Mouse (Mus musculus) midbrain, postnatal 0 days (tissue): ENCODE measurements around the gene Btbd16. TPM values are rescaled to one million over a fixed set of nuclear protein-coding genes. Genes with fewer than 3 reads are reported as not detected.

Source experiments
- ATAC-seq: fragments of 200-750 bp; cut with Nextera tagmentation; 2 replicates; pipeline ENCODE4 v1.8.0; 2017; ENCODE audit warnings: moderate number of reproducible peaks, mild to moderate bottlenecking, moderate TSS enrichment, moderate library complexity; ENCODE audit not compliant: low FRiP score
- DNase-seq: peaks from one replicate; pipeline ENCODE4 v3.0.0-alpha.2; 2015; ENCODE audit warnings: low spot score
- H3K27ac ChIP-seq: fragments of 300-500 bp; sonication (generic); 2 replicates; pipeline ENCODE4 v1.5.1; 2014; ENCODE audit warnings: low read depth, mild to moderate bottlenecking, low read length, mixed read lengths
- H3K27me3 ChIP-seq: fragments of 300-500 bp; sonication (generic); 2 replicates; pipeline ENCODE4 v1.6.1; 2014; ENCODE audit warnings: low read length, control low read depth, mixed read lengths; ENCODE audit not compliant: insufficient read depth
- H3K36me3 ChIP-seq: fragments of 300-500 bp; sonication (generic); 2 replicates; pipeline ENCODE4 v1.6.1; 2014; ENCODE audit warnings: low read length, control low read depth, mixed read lengths; ENCODE audit not compliant: insufficient read depth
- H3K4me1 ChIP-seq: fragments of 300-500 bp; sonication (generic); 2 replicates; pipeline ENCODE4 v1.6.1; 2014; ENCODE audit warnings: mild to moderate bottlenecking, control low read depth, antibody characterized with exemption, low read length, mixed read lengths; ENCODE audit not compliant: insufficient read depth
- H3K4me2 ChIP-seq: fragments of 300-500 bp; sonication (generic); 2 replicates; pipeline ENCODE4 v1.6.1; 2014; ENCODE audit warnings: low read depth, mild to moderate bottlenecking, low read length, mixed read lengths; ENCODE audit not compliant: poor library complexity, severe bottlenecking
- H3K4me3 ChIP-seq: fragments of 300-500 bp; sonication (generic); 2 replicates; pipeline ENCODE4 v1.5.1; 2014; ENCODE audit warnings: low read depth, mild to moderate bottlenecking, low read length, moderate library complexity
- H3K9ac ChIP-seq: fragments of 300-500 bp; sonication (generic); replicated peaks from 2 replicates; pipeline ENCODE4 v1.6.1; 2014; ENCODE audit warnings: mild to moderate bottlenecking, low read length, moderate library complexity, mixed read lengths; ENCODE audit not compliant: poor library complexity, severe bottlenecking
- H3K9me3 ChIP-seq: fragments of 300-500 bp; sonication (generic); 2 replicates; pipeline ENCODE4 v1.6.1; 2016; ENCODE audit warnings: low read length, control low read depth
- CTCF ChIP-seq: IDR thresholded peaks from 2 replicates; pipeline ENCODE4 v1.5.1; 2016; ENCODE audit warnings: antibody characterized with exemption, mild to moderate bottlenecking
- WGBS: fragments of 180-500 bp; shearing (Covaris S2); extraction: QIAGEN DNeasy Blood & Tissue Kit; methylation state at CpG from one replicate; pipeline ENCODE4 v1.1.7; 2014; 5-methylcytosine and 5-hydroxymethylcytosine counted together
- polyA plus RNA-seq: library from polyadenylated mRNA; unstranded; fragments of >200 nt; fragmentation: Nextera tagmentation; extraction: Ambion mirVana; gene quantifications from 2 replicates; pipeline ENCODE4 v1.2.1, GENCODE M21; 2015
- total RNA-seq: library from RNA; depleted of rRNA; stranded (reverse); fragments of >200 nt; gene quantifications from 2 replicates; pipeline ENCODE4 v1.2.3, GENCODE M21; 2014; rRNA removed

Gene Btbd16
- not detected in 2 replicates for total RNA-seq
- 0.29 and 0.32 TPM in 2 replicates for polyA plus RNA-seq

GRCm38 (mm10) chr7:130773914-130774630, at the start of gene Btbd16:
Btbd16 (plus strand) TSS chr7:130774069.
- DNase-seq (no peak), ATAC-seq (no peak)
- no peaks in the 10 kb centered on the region for H3K9me3 ChIP-seq
- H3K27ac ChIP-seq, result no peak within 1 kb of the TSS
- no peak within 1 kb of the TSS for H3K4me2 ChIP-seq
- H3K4me1 ChIP-seq, result no peaks in the 10 kb centered on the region
- no peaks in the 10 kb centered on the region for H3K27me3 ChIP-seq
- no peak within 1 kb of the TSS for H3K4me3 ChIP-seq
- no peak within 1 kb of the TSS for H3K9ac ChIP-seq
- 54% methylated on average over 9 of the region's 9 CpGs for WGBS
- TF ChIP-seq CTCF, result no peak
- no peaks in the 10 kb centered on the region for H3K36me3 ChIP-seq

GRCm38 (mm10) chr7:130726185-130726584, 47.7 kb upstream of the Btbd16 start:
- Histone ChIP-seq H3K4me1 (no peaks in the 10 kb centered on the region), H3K36me3 (peaks cover 17% of the 10 kb centered on the region), H3K4me2 (no peak overlapping the region), H3K9me3 (no peaks in the 10 kb centered on the region), H3K27me3 (no peaks in the 10 kb centered on the region), H3K4me3 (no peak overlapping the region), H3K9ac (no peak overlapping the region), H3K27ac (no peak overlapping the region)
- no peak for TF ChIP-seq CTCF
- ATAC-seq (no peak), DNase-seq (no peak)
- WGBS, result 88% methylated on average over 3 of the region's 3 CpGs

DNA sequence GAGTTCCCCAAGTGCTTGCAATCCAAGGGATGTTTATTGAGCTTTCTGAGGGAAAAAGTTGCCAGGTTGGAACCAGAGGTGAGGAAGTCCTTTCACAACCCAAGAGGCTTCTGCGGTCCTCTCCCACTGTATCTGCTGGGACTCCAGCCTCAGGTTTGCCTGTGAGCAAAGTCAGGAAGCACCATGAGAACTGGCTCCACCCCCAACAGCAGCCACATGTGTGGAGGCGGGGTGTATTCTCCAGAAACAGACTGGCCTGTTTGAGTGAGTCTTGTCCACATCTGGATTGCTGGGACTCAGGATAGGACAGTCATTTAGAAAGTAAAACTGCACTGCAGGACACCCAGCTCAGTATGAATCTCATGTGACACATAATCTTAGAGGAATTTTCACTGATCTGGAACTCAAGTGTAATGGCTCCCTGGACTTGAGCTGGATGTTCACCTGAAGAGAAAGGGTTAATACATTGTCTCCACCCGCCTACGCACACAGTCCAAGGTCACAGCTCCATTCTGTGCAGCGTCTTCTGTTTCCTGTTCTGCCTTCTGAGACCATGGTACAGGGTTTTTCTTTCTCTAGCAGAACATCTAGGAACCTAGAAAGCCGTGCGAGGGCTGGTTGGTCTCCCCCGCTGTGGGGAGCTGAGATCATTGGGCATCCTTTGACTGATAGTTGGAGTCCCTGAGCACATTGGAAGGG, 47.0 kb upstream of the Btbd16 start:
- Histone ChIP-seq H3K4me3 (no peak overlapping the region), H3K27ac (no peak overlapping the region), H3K27me3 (no peaks in the 10 kb centered on the region), H3K36me3 (peaks cover 17% of the 10 kb centered on the region), H3K9me3 (no peaks in the 10 kb centered on the region), H3K4me1 (no peaks in the 10 kb centered on the region), H3K9ac (no peak overlapping the region), H3K4me2 (no peak overlapping the region)
- DNase-seq, result no peak
- no peak for TF ChIP-seq CTCF
- no peak for ATAC-seq
- 77% methylated on average over 8 of the region's 8 CpGs for WGBS

- Histone ChIP-seq H3K4me1 (no peaks in the 10 kb centered on the region), H3K27ac (no peak overlapping the region), H3K4me3 (no peak overlapping the region), H3K9ac (no peak overlapping the region), H3K27me3 (no peaks in the 10 kb centered on the region), H3K36me3 (peaks cover 17% of the 10 kb centered on the region), H3K9me3 (no peaks in the 10 kb centered on the region), H3K4me2 (no peak overlapping the region)
- WGBS, result 94% methylated on average over 4 of the region's 4 CpGs
- DNase-seq (no peak), ATAC-seq (no peak)
- no peak for TF ChIP-seq CTCF
These were observed 46.3 kb upstream of the Btbd16 start for GRCm38 (mm10) chr7:130727560-130727959.

- no peak overlapping the region for H3K4me2 ChIP-seq
- H3K9ac ChIP-seq, result no peak overlapping the region
- H3K9me3 ChIP-seq, result no peaks in the 10 kb centered on the region
- no peak for TF ChIP-seq CTCF
- no peak for ATAC-seq
- H3K27ac ChIP-seq, result no peak overlapping the region
- no peaks in the 10 kb centered on the region for H3K4me1 ChIP-seq
- no peak overlapping the region for H3K4me3 ChIP-seq
- H3K36me3 ChIP-seq, result peaks cover 45% of the 10 kb centered on the region
- WGBS, result 59% methylated on average over 7 of the region's 7 CpGs
- DNase-seq, result no peak
- H3K27me3 ChIP-seq, result no peaks in the 10 kb centered on the region
These were observed 42.1 kb upstream of the Btbd16 start for GRCm38 (mm10) chr7:130731792-130732191.

DNA sequence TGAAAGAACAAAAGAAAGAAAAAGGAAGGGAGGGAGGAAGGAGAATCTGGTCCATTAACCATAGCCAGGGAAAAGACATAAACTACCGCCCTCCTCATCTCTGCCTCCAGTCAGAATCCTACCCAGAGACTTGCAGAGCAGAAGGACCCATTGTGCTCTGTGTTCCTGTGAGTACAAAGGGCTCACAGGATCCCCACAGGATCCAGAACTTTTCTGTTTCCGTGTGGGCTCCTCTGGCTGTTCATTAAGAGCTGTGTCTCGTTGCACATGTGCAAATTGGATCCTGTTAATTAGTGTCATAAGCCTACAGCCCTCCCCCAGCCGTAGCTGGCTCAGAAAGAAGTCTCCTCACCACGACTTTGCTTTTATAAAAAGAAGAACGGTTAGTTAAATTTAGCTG, 41.0 kb upstream of the Btbd16 start:
- H3K4me1 ChIP-seq, result no peaks in the 10 kb centered on the region
- no peak overlapping the region for H3K4me3 ChIP-seq
- H3K36me3 ChIP-seq, result peaks cover 49% of the 10 kb centered on the region
- H3K4me2 ChIP-seq, result no peak overlapping the region
- no peaks in the 10 kb centered on the region for H3K9me3 ChIP-seq
- no peaks in the 10 kb centered on the region for H3K27me3 ChIP-seq
- WGBS, result 50% methylated on average over 6 of the region's 6 CpGs
- no peak for ATAC-seq
- H3K9ac ChIP-seq, result no peak overlapping the region
- H3K27ac ChIP-seq, result no peak overlapping the region
- DNase-seq, result peak; percentile 44
- no peak for TF ChIP-seq CTCF
